Mouse (Mus musculus) G1E (cell line): ENCODE results near the gene Foxo3. TPM values are rescaled to one million over a fixed set of nuclear protein-coding genes. Genes with fewer than 3 reads are reported as not detected.

Source experiments
- ATAC-seq: 2 replicates; pipeline ENCODE4 v1.8.0; 2016; ENCODE audit warnings: mild to moderate bottlenecking; ENCODE audit not compliant: insufficient number of reproducible peaks, poor library complexity, low FRiP score, severe bottlenecking; ENCODE audit errors: extremely low read depth
- DNase-seq: peaks from one replicate; pipeline ENCODE4 v3.0.0; 2012; ENCODE audit warnings: low spot score
- H3K27me3 ChIP-seq: 2 replicates; pipeline ENCODE4 v1.6.1; 2012; ENCODE audit warnings: mild to moderate bottlenecking, low read length, inconsistent platforms; ENCODE audit not compliant: insufficient read depth
- H3K36me3 ChIP-seq: replicated peaks from 2 replicates; pipeline ENCODE3; 2012; ENCODE audit warnings: mild to moderate bottlenecking, inconsistent platforms
- H3K4me1 ChIP-seq: 2 replicates; pipeline ENCODE4 v1.6.1; 2012; ENCODE audit warnings: low read depth, low read length, inconsistent platforms, mixed read lengths; ENCODE audit not compliant: insufficient read depth
- H3K4me3 ChIP-seq: 2 replicates; pipeline ENCODE4 v1.5.1; 2012; ENCODE audit warnings: low read depth, mild to moderate bottlenecking, inconsistent platforms, low read length, moderate library complexity, mixed read lengths
- H3K9me3 ChIP-seq: replicated peaks from 2 replicates; pipeline ENCODE4 v1.6.1; 2012; ENCODE audit warnings: inconsistent platforms
- CTCF ChIP-seq: IDR thresholded peaks from 2 replicates; pipeline ENCODE4 v1.5.1; 2012; ENCODE audit warnings: low read depth, low read length, inconsistent platforms, mixed read lengths
- GATA1 ChIP-seq: IDR thresholded peaks from 2 replicates; pipeline ENCODE4 v1.6.1; 2012; ENCODE audit warnings: borderline replicate concordance, low read length, inconsistent platforms, mixed read lengths
- GATA2 ChIP-seq: IDR thresholded peaks from 2 replicates; pipeline ENCODE4 v1.6.1; 2012; ENCODE audit warnings: low read depth, low read length, inconsistent platforms, borderline replicate concordance
- POLR2AphosphoS5 ChIP-seq: IDR thresholded peaks from 2 replicates; pipeline ENCODE4 v1.6.1; 2012; ENCODE audit warnings: low read depth, low read length, inconsistent platforms; ENCODE audit not compliant: insufficient replicate concordance
- TAL1 ChIP-seq: conservative IDR thresholded peaks from 2 replicates; pipeline ENCODE4 v1.6.1; 2012; ENCODE audit warnings: low read depth, low read length, inconsistent platforms, mixed read lengths
- polyA plus RNA-seq: library from polyadenylated mRNA; stranded (reverse); fragments of >175 nt; gene quantifications from 2 replicates; pipeline ENCODE4 v1.2.3, GENCODE M21; 2012
- total RNA-seq, 2 experiments: library from RNA; stranded (forward) in 1 of 2; stranded (reverse) in 1 of 2; fragments of 200-1000 nt in 1 of 2; fragments of >200 nt in 1 of 2; fragmentation: Nextera tagmentation in 1 of 2; gene quantifications; 2 replicates each; pipeline ENCODE4 v1.2.3; 2014 to 2017

Foxo3 gene
- total and polyA plus RNA-seq, 3 experiments = 45.5 to 98.4 (median 59.2) TPM

GRCm38 (mm10) chr10:42134759-42135702 is 141.5 kb downstream of the Foxo3 start:
- peaks cover 8% of the 10 kb centered on the region; the same call in 1 of the 2 replicates for H3K27me3 ChIP-seq
- no peak overlapping the region for H3K4me3 ChIP-seq
- no peak for ATAC-seq
- no peaks in the 10 kb centered on the region for H3K36me3 ChIP-seq
- H3K9me3 ChIP-seq = no peaks in the 10 kb centered on the region
- H3K4me1 ChIP-seq = no peaks in the 10 kb centered on the region
- DNase-seq = no peak
- TF ChIP-seq GATA2 (no peak), CTCF (no peak), GATA1 (no peak), TAL1 (no peak), POLR2AphosphoS5 (no peak)

Other genes starting within 250 kb of the Foxo3 start
- 8.8 and 9.2 TPM in 2 replicates for gene Afg1l, start 201.8 kb upstream of the Foxo3 start, total RNA-seq (2014; fragmentation: Nextera tagmentation)
- 7.6 and 8.4 TPM in 2 replicates for gene Afg1l, start 201.8 kb upstream of the Foxo3 start, total RNA-seq (2017)
- 3.7 and 4.6 TPM in 2 replicates for gene Afg1l, start 201.8 kb upstream of the Foxo3 start, polyA plus RNA-seq
- gene Snx3, start 225.3 kb upstream of the Foxo3 start, total RNA-seq (2014; fragmentation: Nextera tagmentation) = 577 and 618 TPM in 2 replicates
- gene Snx3, start 225.3 kb upstream of the Foxo3 start, total RNA-seq (2017) = 250 and 278 TPM in 2 replicates
- 272 and 292 TPM in 2 replicates for gene Snx3, start 225.3 kb upstream of the Foxo3 start, polyA plus RNA-seq